Mouse (Mus musculus): ENCODE results near the gene Foxe3.
"Not testable (repeated sequence)": the region's sequence is repeated elsewhere in the genome, so short reads cannot be mapped to it uniquely, and the experiment has no call there.

Gene Foxe3

GRCm38 (mm10) chr4:114925917-114926312 lies at the start of gene Foxe3:
Gene Foxe3 (minus strand): TSS chr4:114926013.
- in situ Hi-C loops (cut with MboI, MseI) = no loop called here

- in situ Hi-C loops (cut with MboI, MseI) = no loop called here
Observed at GRCm38 (mm10) chr4:114973229-114973740, 47.5 kb upstream of the Foxe3 start.

- in situ Hi-C loops (cut with MboI, MseI) = no loop called here
Observed at GRCm38 (mm10) chr4:114970736-114971135, 44.9 kb upstream of the Foxe3 start.

DNA sequence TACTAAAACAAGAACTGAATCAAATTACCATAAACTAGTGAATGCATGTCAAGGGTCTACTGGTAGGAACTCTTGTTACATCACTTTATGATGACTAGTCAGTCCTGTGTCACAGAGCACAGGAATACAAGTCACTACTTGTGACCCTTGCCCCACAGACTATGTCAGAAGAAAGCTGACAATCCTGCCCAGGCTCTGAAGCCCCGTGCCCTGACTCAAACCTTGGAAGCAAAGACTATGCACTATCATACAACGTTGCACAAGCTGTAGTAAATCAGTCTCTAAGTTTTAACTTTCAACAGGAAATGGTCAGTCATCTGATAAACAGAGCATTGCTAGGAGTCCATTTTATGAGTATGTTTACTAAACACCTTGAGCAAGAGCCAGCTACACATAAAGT lies 35.1 kb upstream of the Foxe3 start:
- in situ Hi-C loops (cut with MboI, MseI) = not testable (repeated sequence)

- in situ Hi-C loops (cut with MboI, MseI) = no loop called here
Observed at GRCm38 (mm10) chr4:114959533-114959932, 33.7 kb upstream of the Foxe3 start.

DNA sequence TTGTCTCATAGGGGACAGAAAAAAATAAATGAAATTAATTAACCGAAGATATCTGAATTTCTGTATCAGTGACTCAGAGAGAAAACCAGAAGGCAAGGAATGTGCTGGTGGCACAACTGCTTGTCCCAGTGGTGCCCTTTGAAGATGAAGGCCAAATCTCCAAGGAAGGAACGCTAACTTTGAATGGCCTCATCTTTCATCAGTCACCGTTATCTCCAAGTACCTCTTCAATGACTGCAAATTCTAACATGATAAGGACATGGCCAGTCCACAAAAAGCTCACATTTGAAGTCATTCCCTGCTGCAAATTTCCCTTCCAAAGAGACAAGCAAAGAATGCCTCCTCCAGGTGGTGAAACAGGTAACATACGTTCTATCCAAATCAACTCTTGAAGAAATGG lies 33.0 kb upstream of the Foxe3 start:
- in situ Hi-C loops (cut with MboI, MseI) = no loop called here

GRCm38 (mm10) chr4:114958231-114958630 lies 32.4 kb upstream of the Foxe3 start:
- in situ Hi-C loops (cut with MboI, MseI) = no loop called here

DNA sequence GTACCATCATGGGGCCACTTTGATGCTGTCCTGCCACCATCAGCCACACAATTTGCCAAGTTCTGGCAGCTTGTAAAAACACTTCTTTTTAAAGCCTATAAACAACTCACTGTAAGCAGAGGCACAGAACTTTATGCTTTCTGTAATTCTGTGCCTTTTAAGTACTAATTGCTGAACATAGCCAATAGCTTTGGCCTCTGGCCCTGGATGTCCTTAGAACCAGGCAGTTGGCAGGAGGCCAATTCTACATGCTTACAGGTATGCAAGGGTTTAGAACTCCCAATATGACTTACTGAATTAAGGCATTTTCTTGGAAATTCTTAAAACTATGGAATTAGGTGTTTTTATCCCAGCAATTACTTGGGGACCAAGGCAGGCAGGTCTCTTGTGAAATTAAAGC lies 31.6 kb upstream of the Foxe3 start:
- in situ Hi-C loops (cut with MboI, MseI) = no loop called here

- in situ Hi-C loops (cut with MboI, MseI) = no loop called here
Observed at GRCm38 (mm10) chr4:114953172-114953571, 27.4 kb upstream of the Foxe3 start.

- in situ Hi-C loops (cut with MboI, MseI) = no loop called here
Observed at GRCm38 (mm10) chr4:114947852-114948481, 22.2 kb upstream of the Foxe3 start.

DNA sequence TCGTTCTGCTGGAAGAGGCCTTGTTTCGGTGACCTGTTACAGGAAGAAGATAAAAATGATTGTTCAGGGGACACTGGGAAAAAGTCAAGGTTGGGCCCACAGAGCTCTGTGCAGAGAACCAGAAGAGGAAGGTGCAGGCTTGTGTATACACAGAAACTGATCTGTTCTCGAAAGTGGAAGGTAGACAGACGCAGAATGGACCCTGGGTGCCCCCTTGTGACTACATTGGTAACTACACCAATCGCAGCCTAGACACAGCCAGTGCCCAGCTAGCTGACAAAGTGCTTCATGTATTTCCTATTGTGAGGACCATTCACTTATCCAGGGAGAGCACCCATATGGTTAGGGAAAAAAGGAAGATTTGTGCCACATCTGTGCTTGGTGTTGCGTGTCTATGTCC lies 21.6 kb upstream of the Foxe3 start:
- in situ Hi-C loops (cut with MboI, MseI) = no loop called here

GRCm38 (mm10) chr4:114946416-114946815 lies 20.6 kb upstream of the Foxe3 start:
- in situ Hi-C loops (cut with MboI, MseI) = no loop called here

- in situ Hi-C loops (cut with MboI, MseI) = no loop called here
Observed at GRCm38 (mm10) chr4:114945021-114945420, 19.2 kb upstream of the Foxe3 start.

DNA sequence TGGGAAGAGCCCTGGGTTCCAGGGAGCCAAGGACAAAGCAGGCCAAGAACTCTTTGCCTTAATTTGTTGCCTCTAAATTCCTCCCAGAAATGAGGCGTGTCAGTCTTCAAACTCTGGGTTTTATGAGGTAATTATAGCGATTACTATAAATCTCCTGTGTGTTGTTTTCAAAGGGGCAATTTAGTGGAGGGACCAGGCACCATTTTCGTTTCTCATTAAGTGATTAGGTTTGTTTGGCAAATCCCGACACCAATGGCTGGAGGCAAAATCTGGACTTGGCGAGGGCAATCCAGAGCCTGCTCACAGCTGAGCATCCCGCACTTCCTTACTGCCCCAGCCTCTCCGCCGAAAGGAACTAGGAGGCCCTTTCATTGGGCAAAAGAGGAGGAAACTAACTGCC lies 16.8 kb upstream of the Foxe3 start:
- in situ Hi-C loops (cut with MboI, MseI) = no loop called here

- in situ Hi-C loops (cut with MboI, MseI) = no loop called here
Observed at GRCm38 (mm10) chr4:114942112-114942511, 16.3 kb upstream of the Foxe3 start.

GRCm38 (mm10) chr4:114941311-114941710 lies 15.5 kb upstream of the Foxe3 start:
- in situ Hi-C loops (cut with MboI, MseI) = no loop called here

DNA sequence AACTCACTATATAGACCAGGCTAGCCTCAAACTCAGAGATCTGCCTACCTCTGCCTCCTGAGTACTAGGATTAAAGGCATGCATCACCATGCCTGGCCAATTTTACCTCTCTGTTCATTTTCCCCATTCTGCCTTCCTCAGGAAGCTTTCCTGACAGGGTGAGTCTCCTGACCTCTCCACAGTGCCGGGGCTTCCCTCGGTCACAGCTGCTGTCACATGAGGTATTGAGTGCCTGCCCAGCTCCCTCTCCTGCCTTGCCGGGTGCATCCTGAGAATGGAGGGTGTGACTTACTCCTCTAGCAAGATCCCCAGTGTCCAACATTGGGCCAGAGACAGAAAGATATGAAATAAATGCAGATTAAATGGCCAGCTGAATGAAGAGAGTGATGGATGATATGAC lies 12.4 kb upstream of the Foxe3 start:
- in situ Hi-C loops (cut with MboI, MseI) = no loop called here

- in situ Hi-C loops (cut with MboI, MseI) = no loop called here
Observed at GRCm38 (mm10) chr4:114937459-114938047, 11.7 kb upstream of the Foxe3 start.

DNA sequence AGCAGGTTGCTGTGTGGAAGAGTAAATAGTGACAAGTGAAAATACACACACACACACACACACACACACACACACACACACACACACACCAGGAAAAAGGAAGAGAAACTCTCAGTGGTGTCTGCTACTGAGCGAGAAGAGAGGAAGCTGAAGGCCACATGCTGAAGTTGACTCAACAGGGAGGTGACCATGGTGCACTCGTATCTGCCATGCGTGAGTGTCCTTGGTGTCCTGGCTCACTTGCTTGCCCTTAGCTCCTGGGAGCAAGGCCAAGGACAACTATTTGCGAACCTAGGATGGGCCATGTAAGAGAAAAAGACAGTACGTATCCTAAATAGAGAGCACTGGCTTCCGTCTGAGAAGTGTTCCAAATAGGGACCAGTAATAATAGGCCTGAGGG lies 8.4 kb upstream of the Foxe3 start:
- in situ Hi-C loops (cut with MboI, MseI) = no loop called here

DNA sequence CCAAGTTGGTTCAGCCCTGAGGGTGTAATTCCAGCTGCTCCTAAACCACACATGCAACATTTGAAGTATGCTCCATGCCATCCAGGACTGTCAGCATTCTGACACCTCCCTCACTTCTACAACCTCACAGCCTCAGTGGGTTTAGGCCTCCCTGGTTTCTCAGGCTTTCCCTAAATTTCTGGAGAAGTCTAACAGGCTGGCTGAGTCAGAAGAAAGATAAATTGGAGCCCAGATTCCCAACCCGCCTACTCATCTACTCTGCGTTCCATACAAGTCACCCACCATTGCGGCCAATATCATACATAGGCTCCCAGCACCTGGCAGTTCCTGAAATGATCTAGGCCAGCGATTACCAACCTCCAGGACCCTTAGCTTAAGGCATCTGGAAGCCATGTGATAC lies 6.9 kb upstream of the Foxe3 start:
- in situ Hi-C loops (cut with MboI, MseI) = no loop called here

DNA sequence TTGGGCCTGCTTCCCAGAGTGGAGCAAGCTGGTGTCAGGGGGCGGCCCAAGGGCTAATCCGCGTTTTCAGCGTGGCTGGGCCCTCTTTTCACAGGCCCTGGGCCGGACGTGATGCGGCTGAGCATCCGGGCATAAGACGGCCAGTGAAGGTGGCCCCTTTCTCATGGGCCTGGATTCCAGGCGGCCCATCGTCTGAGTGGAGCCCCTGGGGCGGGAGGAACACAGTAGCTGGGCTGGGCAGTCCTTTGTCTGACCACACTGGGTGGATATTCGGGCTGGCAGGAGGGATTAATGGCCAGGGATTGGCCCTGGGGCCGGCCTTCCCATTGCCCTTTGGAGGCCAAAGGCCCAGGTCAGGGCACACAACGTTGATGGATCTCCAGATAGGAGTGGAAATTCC lies 3.3 kb upstream of the Foxe3 start:
- in situ Hi-C loops (cut with MboI, MseI) = no loop called here

DNA sequence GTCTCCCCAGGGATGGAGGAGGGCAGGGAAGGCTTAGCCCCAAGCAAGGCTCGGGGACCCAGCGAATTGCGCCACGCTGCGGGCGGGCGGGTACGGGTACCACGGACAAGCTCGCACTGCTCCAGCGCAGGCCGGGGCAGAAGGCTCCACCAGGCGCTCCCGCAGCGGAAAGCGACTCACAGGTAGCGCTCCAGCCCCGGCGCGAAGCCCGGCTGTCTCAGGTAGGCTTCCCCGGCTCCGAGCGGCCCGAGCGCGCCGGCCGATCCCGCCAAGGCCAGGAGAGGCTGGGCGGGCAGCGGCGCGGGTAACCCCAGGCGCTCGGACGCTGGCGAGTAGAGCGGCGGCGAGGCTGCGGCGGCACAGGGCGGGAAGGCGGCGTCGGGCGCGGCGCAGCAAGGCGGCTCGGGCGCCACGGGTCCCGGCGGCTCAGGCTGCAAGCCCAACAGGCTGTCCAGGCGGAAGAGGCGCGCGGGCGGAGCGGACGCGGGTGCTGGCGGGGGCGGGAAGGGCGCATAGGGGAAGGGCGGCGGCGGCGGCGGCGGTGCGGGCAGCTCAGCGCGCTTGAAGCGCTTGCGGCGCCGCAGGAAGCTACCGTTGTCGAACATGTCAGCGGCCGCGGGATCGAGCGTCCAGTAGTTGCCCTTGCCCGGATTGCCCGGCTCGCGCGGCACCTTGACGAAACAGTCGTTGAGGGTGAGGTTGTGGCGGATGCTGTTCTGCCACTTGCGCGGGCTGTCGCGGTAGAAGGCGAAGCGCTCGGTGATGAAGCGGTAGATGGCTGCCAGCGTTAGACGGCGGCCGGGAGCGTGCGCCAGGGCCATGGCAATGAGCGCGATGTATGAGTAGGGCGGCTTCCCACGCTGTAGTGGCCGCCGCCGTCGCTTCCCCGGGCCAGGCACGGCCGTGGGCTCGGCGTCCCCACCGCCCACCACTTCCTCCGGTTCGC lies 569 bp downstream of the Foxe3 start:
- in situ Hi-C loops (cut with MboI, MseI) = no loop called here
